Mouse (Mus musculus) liver, embryonic 16.5 days (tissue): ENCODE data around the gene Dcun1d5. TPM values are rescaled to one million over a fixed set of nuclear protein-coding genes. Genes with fewer than 3 reads are reported as not detected.
"Not testable (repeated sequence)": the region's sequence is repeated elsewhere in the genome, so short reads cannot be mapped to it uniquely, and the experiment has no call there.

Source experiments
- ATAC-seq: fragments of 200-750 bp; cut with Nextera tagmentation; 2 replicates; pipeline ENCODE4 v1.8.0; 2017; ENCODE audit warnings: low read depth, mild to moderate bottlenecking, moderate number of reproducible peaks, moderate library complexity
- H3K27ac ChIP-seq: fragments of 300-500 bp; sonication (generic); 2 replicates; pipeline ENCODE4 v1.5.1; 2014; ENCODE audit warnings: mild to moderate bottlenecking, low read length
- H3K27me3 ChIP-seq: fragments of 300-500 bp; sonication (generic); 2 replicates; pipeline ENCODE4 v1.6.1; 2014; ENCODE audit warnings: low read depth, low read length, mixed read lengths; ENCODE audit not compliant: control insufficient read depth, insufficient read depth
- H3K36me3 ChIP-seq: fragments of 300-500 bp; sonication (generic); 2 replicates; pipeline ENCODE4 v1.6.1; 2014; ENCODE audit warnings: mild to moderate bottlenecking; ENCODE audit not compliant: control insufficient read depth, insufficient read depth
- H3K4me1 ChIP-seq: fragments of 300-500 bp; sonication (generic); 2 replicates; pipeline ENCODE4 v1.6.1; 2014; ENCODE audit warnings: low read depth, low read length, mixed read lengths; ENCODE audit not compliant: control insufficient read depth
- H3K4me2 ChIP-seq: fragments of 300-500 bp; sonication (generic); 2 replicates; pipeline ENCODE4 v1.6.1; 2014; ENCODE audit warnings: low read depth, low read length, mixed read lengths
- H3K4me3 ChIP-seq: fragments of 300-500 bp; sonication (generic); 2 replicates; pipeline ENCODE4 v1.5.1; 2014; ENCODE audit warnings: low read depth, mild to moderate bottlenecking, low read length
- H3K9ac ChIP-seq: fragments of 300-500 bp; sonication (generic); 2 replicates; pipeline ENCODE4 v1.6.1; 2014; ENCODE audit warnings: low read depth, low read length
- H3K9me3 ChIP-seq: fragments of 300-500 bp; sonication (generic); replicated peaks from 2 replicates; pipeline ENCODE4 v1.6.1; 2016; ENCODE audit warnings: low read length; ENCODE audit not compliant: control insufficient read depth
- WGBS: fragments of 180-500 bp; shearing (Covaris S2); extraction: QIAGEN DNeasy Blood & Tissue Kit; methylation state at CpG from one replicate; pipeline ENCODE4 v1.1.7; 2014; ENCODE audit not compliant: insufficient replicate concordance; 5-methylcytosine and 5-hydroxymethylcytosine counted together
- polyA plus RNA-seq: library from polyadenylated mRNA; unstranded; fragments of >200 nt; fragmentation: Nextera tagmentation; extraction: Ambion mirVana; gene quantifications from 2 replicates; pipeline ENCODE4 v1.2.1, GENCODE M21; 2015

The Dcun1d5 gene
- polyA plus RNA-seq, 1 experiment from 2014 or later, result 44.9 TPM

GRCm38 (mm10) chr9:7184897-7185291 is 574 bp downstream of the Dcun1d5 start:
- ATAC-seq, result peak; percentile 75
- no peaks in the 10 kb centered on the region for H3K9me3 ChIP-seq
- peaks cover 10% of the 10 kb centered on the region for H3K4me1 ChIP-seq
- peak overlapping the region; percentile 98 for H3K4me3 ChIP-seq
- WGBS, result under 1% methylated on average over 29 of the region's 31 CpGs
- peak overlapping the region; percentile 95 for H3K27ac ChIP-seq
- H3K27me3 ChIP-seq, result no peaks in the 10 kb centered on the region
- H3K9ac ChIP-seq, result peak overlapping the region; percentile 93
- no peaks in the 10 kb centered on the region; the same call in none of the 2 replicates for H3K36me3 ChIP-seq
- H3K4me2 ChIP-seq, result peak overlapping the region; percentile 68

DNA sequence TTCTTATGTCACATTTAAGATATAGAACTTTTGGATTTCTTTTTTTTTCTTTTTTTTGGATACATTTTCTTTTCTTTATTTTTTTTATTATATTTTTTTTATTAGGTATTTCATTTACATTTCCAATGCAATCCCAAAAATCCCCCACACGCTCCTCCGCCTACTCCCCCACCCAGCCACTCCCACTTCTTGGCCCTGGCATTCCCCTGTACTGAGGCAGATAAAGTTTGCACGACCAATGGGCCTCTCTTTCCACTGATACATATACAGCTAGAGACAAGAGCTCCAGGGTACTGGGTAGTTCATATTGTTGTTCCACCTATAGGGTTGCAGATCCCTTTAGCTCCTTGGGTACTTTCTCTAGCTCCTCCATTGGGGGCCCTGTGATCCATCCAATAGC is 6.4 kb downstream of the Dcun1d5 start:
- H3K36me3 ChIP-seq, H3K4me3 ChIP-seq, H3K9ac ChIP-seq, H3K27ac ChIP-seq, H3K4me1 ChIP-seq, H3K9me3 ChIP-seq, H3K27me3 ChIP-seq, H3K4me2 ChIP-seq: not testable (repeated sequence)
- ATAC-seq, result peak; percentile 86
- 39% methylated on average over 3 of the region's 3 CpGs for WGBS

DNA sequence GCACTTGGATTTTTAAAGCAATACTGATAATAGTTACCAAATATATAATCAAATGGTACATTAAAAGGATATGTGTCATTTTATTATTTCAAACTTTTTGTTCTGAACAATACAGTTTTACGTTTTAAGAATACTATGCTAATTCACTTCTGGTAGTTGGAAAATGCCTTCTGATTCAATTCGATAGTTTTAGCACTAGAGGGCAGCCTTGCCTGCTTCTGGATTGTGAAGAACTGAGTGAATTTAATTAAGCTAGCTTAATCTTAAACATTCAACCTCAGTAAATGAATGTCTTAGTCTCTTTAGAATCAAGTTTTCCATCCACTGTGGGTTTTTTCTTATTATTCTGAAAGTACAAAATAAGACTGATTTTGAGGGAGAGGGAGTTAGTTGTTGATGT is 31.9 kb downstream of the Dcun1d5 start:
- no peak overlapping the region for H3K27ac ChIP-seq
- no peak for ATAC-seq
- 39% methylated on average over 2 of the region's 2 CpGs for WGBS
- H3K36me3 ChIP-seq, result no peaks in the 10 kb centered on the region
- no peak overlapping the region for H3K4me3 ChIP-seq
- H3K4me2 ChIP-seq, result no peak overlapping the region
- H3K27me3 ChIP-seq, result no peaks in the 10 kb centered on the region
- no peak overlapping the region for H3K9ac ChIP-seq
- H3K4me1 ChIP-seq, result no peaks in the 10 kb centered on the region
- H3K9me3 ChIP-seq, result no peaks in the 10 kb centered on the region

DNA sequence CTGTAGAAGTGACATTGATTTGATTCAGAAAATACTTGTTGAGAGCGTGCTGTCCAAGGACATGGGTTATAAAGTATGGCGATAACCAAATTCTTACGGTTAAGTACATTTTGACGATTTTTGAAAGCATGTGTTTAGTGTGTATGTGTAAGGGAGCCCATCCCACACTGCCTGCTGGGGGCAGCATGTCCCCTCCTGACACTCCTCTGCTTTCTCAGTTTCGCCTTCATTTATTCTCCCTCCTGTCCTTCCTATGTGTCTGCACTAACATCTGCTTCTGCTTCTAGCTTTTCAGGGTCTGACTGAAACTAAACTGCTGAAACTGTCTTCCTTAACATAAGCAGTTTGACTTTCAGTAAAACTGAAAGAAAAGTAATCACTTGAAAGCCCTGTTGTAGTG is 36.7 kb downstream of the Dcun1d5 start:
- no peak overlapping the region for H3K9ac ChIP-seq
- 76% methylated on average over 5 of the region's 5 CpGs for WGBS
- no peaks in the 10 kb centered on the region for H3K9me3 ChIP-seq
- H3K4me1 ChIP-seq, result no peaks in the 10 kb centered on the region
- H3K4me3 ChIP-seq, result no peak overlapping the region
- no peaks in the 10 kb centered on the region for H3K36me3 ChIP-seq
- no peak for ATAC-seq
- no peak overlapping the region for H3K4me2 ChIP-seq
- H3K27ac ChIP-seq, result no peak overlapping the region; the same call in 1 of the 2 replicates
- no peaks in the 10 kb centered on the region for H3K27me3 ChIP-seq

- Histone ChIP-seq H3K4me3 (no peak overlapping the region), H3K4me2 (no peak overlapping the region), H3K27me3 (no peaks in the 10 kb centered on the region), H3K9me3 (no peaks in the 10 kb centered on the region), H3K27ac (no peak overlapping the region), H3K4me1 (no peaks in the 10 kb centered on the region), H3K9ac (no peak overlapping the region), H3K36me3 (no peaks in the 10 kb centered on the region)
- 64% methylated on average over 7 of the region's 7 CpGs for WGBS
- ATAC-seq, result peak; percentile 35; the same call in 1 of the 2 replicates
Measured at GRCm38 (mm10) chr9:7221460-7221859, 37.1 kb downstream of the Dcun1d5 start.

DNA sequence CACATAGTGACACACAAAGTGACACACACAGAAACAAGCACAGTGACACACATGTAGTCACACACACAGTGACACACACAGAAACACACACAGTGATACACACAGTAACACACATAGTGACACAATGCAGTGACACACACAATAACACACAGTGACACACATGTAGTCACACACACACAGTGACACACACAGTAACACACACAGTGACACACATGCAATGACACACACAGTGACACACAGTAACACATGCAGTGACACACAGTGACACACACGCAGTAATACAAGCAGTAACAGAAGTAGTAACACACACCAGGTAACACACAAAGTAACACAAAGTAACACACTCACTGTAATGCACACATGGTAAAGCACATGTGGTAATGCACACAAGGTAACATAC is 54.3 kb downstream of the Dcun1d5 start:
- Histone ChIP-seq H3K4me1 (no peaks in the 10 kb centered on the region), H3K27ac (no peak overlapping the region), H3K9me3 (no peaks in the 10 kb centered on the region), H3K4me2 (no peak overlapping the region), H3K36me3 (no peaks in the 10 kb centered on the region), H3K27me3 (no peaks in the 10 kb centered on the region), H3K4me3 (no peak overlapping the region), H3K9ac (no peak overlapping the region)
- 81% methylated on average over 1 of the region's 1 CpGs for WGBS
- ATAC-seq, result no peak

DNA sequence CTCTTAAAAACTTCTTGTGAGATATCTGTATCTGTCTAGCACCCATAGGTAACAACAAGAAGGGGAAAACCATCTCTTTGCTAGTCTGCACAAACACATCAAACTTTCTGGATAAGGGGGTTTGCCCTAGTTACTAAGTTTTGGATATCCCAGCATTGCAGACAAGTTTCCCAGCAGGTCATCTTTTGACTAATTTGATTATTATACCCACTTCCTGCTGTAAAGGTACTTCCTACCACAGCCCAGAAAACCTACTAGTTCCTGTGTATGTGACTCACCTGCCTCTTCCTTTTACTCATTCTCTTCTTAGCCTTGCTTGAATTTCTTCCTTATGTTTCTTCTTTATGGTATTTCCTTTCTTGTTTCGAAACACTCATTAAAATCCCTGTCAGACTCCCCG is 55.6 kb downstream of the Dcun1d5 start:
- H3K4me2 ChIP-seq, result no peak overlapping the region
- no peaks in the 10 kb centered on the region for H3K36me3 ChIP-seq
- no peak overlapping the region for H3K27ac ChIP-seq
- H3K4me1 ChIP-seq, result no peaks in the 10 kb centered on the region
- no peaks in the 10 kb centered on the region for H3K9me3 ChIP-seq
- H3K4me3 ChIP-seq, result no peak overlapping the region
- H3K27me3 ChIP-seq, result no peaks in the 10 kb centered on the region
- no peak overlapping the region for H3K9ac ChIP-seq
- WGBS, result 55% methylated on average over 2 of the region's 2 CpGs
- no peak for ATAC-seq

DNA sequence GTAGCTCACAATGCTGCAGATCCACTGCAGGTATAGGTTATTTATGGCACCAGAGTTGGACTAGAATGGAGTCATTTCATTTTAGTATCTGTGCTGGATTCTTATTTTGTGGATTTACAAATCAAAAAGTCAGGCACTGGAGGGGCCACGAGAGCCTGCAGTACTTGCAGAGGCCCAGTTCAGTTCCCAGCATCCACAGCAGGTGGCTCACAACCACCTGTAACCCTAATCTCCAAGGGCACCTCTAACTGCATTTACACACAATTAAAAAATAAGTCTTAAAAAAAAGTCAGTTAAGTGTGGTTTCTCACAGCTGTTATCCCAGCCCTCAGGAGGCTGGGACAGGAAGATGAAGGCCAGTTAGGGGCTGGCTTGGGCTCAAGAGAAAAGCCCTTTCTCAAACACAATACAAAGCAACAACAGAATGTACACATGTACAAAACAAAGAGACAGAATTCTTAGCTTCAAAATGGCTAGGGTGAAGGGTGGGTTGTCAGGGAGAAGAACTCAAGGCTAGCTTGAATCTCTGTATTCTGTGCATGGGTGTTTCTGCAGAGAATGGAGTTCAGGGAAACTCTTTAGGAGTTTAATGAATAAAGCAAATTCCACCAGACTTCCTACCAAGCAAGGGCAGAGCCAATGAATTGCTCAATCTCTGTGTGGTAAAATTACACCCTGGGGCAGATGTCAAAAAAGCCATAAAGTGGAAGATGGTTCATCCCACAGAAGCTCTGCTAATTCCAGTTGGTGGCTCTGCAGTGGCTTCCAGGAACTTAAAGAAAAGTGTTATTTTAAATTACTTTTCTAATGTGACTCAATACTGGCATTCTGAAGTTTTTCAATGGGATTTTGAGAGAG is 68.7 kb downstream of the Dcun1d5 start:
- no peaks in the 10 kb centered on the region for H3K9me3 ChIP-seq
- WGBS, result 32% methylated on average over 1 of the region's 1 CpGs
- no peak overlapping the region for H3K4me3 ChIP-seq
- H3K27ac ChIP-seq, result no peak overlapping the region
- H3K4me2 ChIP-seq, result no peak overlapping the region
- no peaks in the 10 kb centered on the region for H3K27me3 ChIP-seq
- H3K36me3 ChIP-seq, result no peaks in the 10 kb centered on the region
- no peaks in the 10 kb centered on the region for H3K4me1 ChIP-seq
- ATAC-seq, result no peak
- no peak overlapping the region for H3K9ac ChIP-seq
